Comparison of ENCODE assay signal across 8 mouse cellular contexts in genomic region chr6:108784796-108785195, GRCm38 (mm10). TPM values are rescaled to one million over a fixed set of nuclear protein-coding genes. Genes with fewer than 3 reads are reported as not detected.
A peak's percentile ranks its signal among the peaks of the same experiment; 100 is the strongest.
DNase-seq lines count a peak whose midpoint lies in the region; ATAC-seq and TF ChIP-seq lines count a peak whose summit lies in the region.

No protein-coding gene starts in this region.

- WGBS in heart, embryonic 15.5 days: 46% methylated on average over 5 of the region's 5 CpGs
- whole genome bisulfite sequencing in hindbrain, embryonic 12.5 days: 77% methylated on average over 5 of the region's 5 CpGs
- WGBS in thymus, adult 2 months: 3% methylated on average over 5 of the region's 5 CpGs

- no peaks in the 10 kb centered on the region for H3K27me3 ChIP-seq in heart, embryonic 15.5 days
- no peaks in the 10 kb centered on the region for H3K27me3 ChIP-seq in hindbrain, embryonic 12.5 days
- no peaks in the 10 kb centered on the region for H3K27me3 ChIP-seq in thymus, adult 2 months (ENCODE audit: control insufficient read depth, insufficient read depth, low read length)

- no peak for TF ChIP-seq CTCF in thymus, adult 2 months (IDR thresholded peaks at IDR 0.05; ENCODE audit: borderline replicate concordance, control insufficient read depth, extremely low read depth, insufficient read depth, low read length, poor library complexity)

- no peak for DNase-seq in heart, postnatal 10 days
- peak; percentile 48 for DNase-seq in NIH3T3 (ENCODE audit: low read depth)
- peak; percentile 10 for DNase-seq in lung, postnatal 10 days
- DNase-seq in adrenal gland, postnatal 14 days: no peak
- DNase-seq in thymus, adult 2 months: no peak
- DNase-seq in urinary bladder, postnatal 10 days (ENCODE audit: low spot score): no peak

- no peak for ATAC-seq in heart, embryonic 15.5 days (replicated peaks; ENCODE audit: insufficient number of reproducible peaks, insufficient read depth, low FRiP score, low read depth)
- ATAC-seq in hindbrain, embryonic 12.5 days (ENCODE audit: low FRiP score): no peak

- intact Hi-C loops in heart, postnatal 10 days (cut with DNase I): loop anchor here (2.0 kb wide), 1 partner anchor 44 kb away; the partner anchor contains the start of gene Edem1

- peak overlapping the region; percentile 92; the same call in 1 of the 2 replicates for H3K9ac ChIP-seq in heart, embryonic 15.5 days
- H3K9ac ChIP-seq in hindbrain, embryonic 12.5 days: no peak overlapping the region

- H3K27ac ChIP-seq in heart, embryonic 15.5 days: no peak overlapping the region
- H3K27ac ChIP-seq in hindbrain, embryonic 12.5 days: no peak overlapping the region
- H3K27ac ChIP-seq in thymus, adult 2 months (ENCODE audit: control insufficient read depth, insufficient read depth, low read length): no peak overlapping the region

- peak overlapping the region; percentile 96 for H3K4me3 ChIP-seq in heart, embryonic 15.5 days
- H3K4me3 ChIP-seq in hindbrain, embryonic 12.5 days: peak overlapping the region; percentile 98; the same call in 1 of the 2 replicates
- no peak overlapping the region for H3K4me3 ChIP-seq in thymus, adult 2 months (ENCODE audit: control insufficient read depth, insufficient read depth, low read length)

- peaks cover 20% of the 10 kb centered on the region for H3K4me1 ChIP-seq in heart, embryonic 15.5 days (replicated peaks)
- H3K4me1 ChIP-seq in hindbrain, embryonic 12.5 days: peaks cover 14% of the 10 kb centered on the region
- peaks cover 8% of the 10 kb centered on the region for H3K4me1 ChIP-seq in thymus, adult 2 months (replicated peaks; ENCODE audit: control insufficient read depth, insufficient read depth, low read length)

- peak overlapping the region; percentile 74 for H3K4me2 ChIP-seq in heart, embryonic 15.5 days
- peak overlapping the region; percentile 84 for H3K4me2 ChIP-seq in hindbrain, embryonic 12.5 days (replicated peaks)

- no peaks in the 10 kb centered on the region for H3K9me3 ChIP-seq in heart, embryonic 15.5 days (replicated peaks)
- no peaks in the 10 kb centered on the region for H3K9me3 ChIP-seq in hindbrain, embryonic 12.5 days (replicated peaks)

- no peaks in the 10 kb centered on the region for H3K36me3 ChIP-seq in heart, embryonic 15.5 days
- no peaks in the 10 kb centered on the region for H3K36me3 ChIP-seq in hindbrain, embryonic 12.5 days
- no peaks in the 10 kb centered on the region for H3K36me3 ChIP-seq in thymus, adult 2 months (ENCODE audit: control insufficient read depth, insufficient read depth, low read length)

- no peak for TF ChIP-seq POLR2A in thymus, adult 2 months (IDR thresholded peaks at IDR 0.05; ENCODE audit: control insufficient read depth, extremely low read depth, insufficient read depth, low read length, poor library complexity)

RNA-seq across cellular contexts. Expression of gene Arl8b, which starts 1.9 kb away (rescaled TPM):
- 64.1 and 66.0 TPM in 2 replicates for polyA plus RNA-seq in heart, embryonic 15.5 days (2015; fragmentation: Nextera tagmentation; extraction: Ambion mirVana)
- total RNA-seq in heart, postnatal 10 days (2021): 10 to 100 TPM; 83.3 to 90.7 TPM
- polyA plus RNA-seq in hindbrain, embryonic 12.5 days (2016; fragmentation: Nextera tagmentation; extraction: Ambion mirVana): 76.1 and 86.7 TPM in 2 replicates
- 104 and 112 TPM in 2 replicates for total RNA-seq in adrenal gland, postnatal 14 days (2021)
- polyA plus RNA-seq in thymus, adult 2 months (2012; rRNA removed): 22.1 and 22.3 TPM in 2 replicates

RNA-seq across cellular contexts. Expression of gene Edem1, which starts 43.6 kb away (rescaled TPM):
- 10.7 and 15.1 TPM in 2 replicates for polyA plus RNA-seq in heart, embryonic 15.5 days (2015; fragmentation: Nextera tagmentation; extraction: Ambion mirVana)
- total RNA-seq in heart, postnatal 10 days (2021): 10 to 100 TPM; 15.8 to 22.0 TPM
- 18.5 and 19.2 TPM in 2 replicates for polyA plus RNA-seq in hindbrain, embryonic 12.5 days (2016; fragmentation: Nextera tagmentation; extraction: Ambion mirVana)
- 54.8 and 73.2 TPM in 2 replicates for total RNA-seq in adrenal gland, postnatal 14 days (2021)
- 241 and 286 TPM in 2 replicates for polyA plus RNA-seq in thymus, adult 2 months (2012; rRNA removed)

Comparison
In these comparisons a context has a peak if more than half of its experiments do, and no peak if none do; other contexts are left out.
1. DNase-seq: peak in NIH3T3 (single experiment) and lung, postnatal 10 days (single experiment); none in heart, postnatal 10 days (0 of 2), adrenal gland, postnatal 14 days (single experiment), thymus, adult 2 months (single experiment) and urinary bladder, postnatal 10 days (single experiment).
2. RNA of gene Edem1, which starts 43.6 kb away (polyA plus RNA-seq): 241 to 286 TPM in thymus, adult 2 months; 18.5 to 19.2 TPM in hindbrain, embryonic 12.5 days and 10.7 to 15.1 TPM in heart, embryonic 15.5 days; every median in the first group is over 10 times any median in the second.